17 mouse cellular contexts compared by ENCODE assay signal in the genomic region with DNA sequence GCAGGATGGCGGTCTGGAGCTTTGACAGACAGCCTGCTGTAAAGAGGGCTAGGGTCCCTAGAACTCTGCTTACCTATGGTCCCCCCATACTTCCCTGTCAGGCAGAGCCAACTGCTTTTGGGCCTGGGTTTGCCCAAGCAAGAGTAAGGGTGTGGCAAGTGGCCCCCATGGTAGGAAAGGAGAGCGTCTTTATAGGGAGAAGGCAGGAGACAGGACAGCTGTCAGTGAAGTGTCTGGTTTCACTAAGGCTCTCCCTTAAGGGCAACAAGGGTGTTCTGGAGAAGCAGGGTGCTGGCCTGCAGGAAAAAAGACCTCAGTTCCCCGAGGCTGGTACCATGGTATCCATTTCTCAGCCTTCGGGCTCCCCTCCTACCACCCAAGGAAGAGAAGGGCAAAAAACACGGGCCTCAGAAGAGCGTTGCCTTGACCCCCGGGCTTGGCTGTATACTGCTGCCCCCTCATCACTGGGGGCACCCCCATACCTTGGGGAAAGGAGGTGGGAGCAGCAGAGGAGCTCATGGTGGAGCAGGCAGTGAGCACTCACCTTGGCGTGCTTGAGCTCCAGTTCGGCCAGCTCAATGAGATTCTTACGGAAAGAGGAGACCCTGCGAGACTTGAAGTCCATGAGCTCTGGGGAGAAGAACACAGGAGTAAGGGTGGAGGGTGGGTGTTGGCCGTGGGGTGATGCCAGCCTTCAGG. TPM values are rescaled to one million over a fixed set of nuclear protein-coding genes. Genes with fewer than 3 reads are reported as not detected.
A peak's percentile ranks its signal among the peaks of the same experiment; 100 is the strongest.
DNase-seq lines count a peak whose midpoint lies in the region; ATAC-seq and TF ChIP-seq lines count a peak whose summit lies in the region.
"Had no signal": no experiment of that assay in that cellular context is flagged by ENCODE, and none has a peak within 500 bp of the region (broad histone marks: within the 10 kb centered on the region; RNA-seq: fewer than 3 reads in every experiment).

No protein-coding gene starts in this region.

- H3K27me3 ChIP-seq in forebrain, embryonic 12.5 days = no peaks in the 10 kb centered on the region
- H3K27me3 ChIP-seq in forebrain, embryonic 13.5 days = no peaks in the 10 kb centered on the region
- no peaks in the 10 kb centered on the region for H3K27me3 ChIP-seq in intestine, embryonic 16.5 days (replicated peaks; ENCODE audit: control insufficient read depth, insufficient read depth, low read length)
- H3K27me3 ChIP-seq in intestine, embryonic 15.5 days (replicated peaks) = no peaks in the 10 kb centered on the region
- no peaks in the 10 kb centered on the region for H3K27me3 ChIP-seq in MEL (ENCODE audit: control insufficient read depth in 1 of 2, insufficient read depth in 2 of 2, low read length in 2 of 2)
- no peaks in the 10 kb centered on the region for H3K27me3 ChIP-seq in intestine, postnatal 0 days (replicated peaks; ENCODE audit: control insufficient read depth, insufficient read depth, low read length)
- H3K27me3 ChIP-seq: embryonic facial prominence, embryonic 13.5 days; heart, embryonic 15.5 days; midbrain, embryonic 13.5 days had no signal

- no peak overlapping the region for H3K9ac ChIP-seq in forebrain, embryonic 12.5 days
- no peak overlapping the region for H3K9ac ChIP-seq in forebrain, embryonic 13.5 days
- no peak overlapping the region for H3K9ac ChIP-seq in intestine, embryonic 16.5 days (ENCODE audit: low read depth, low read length)
- no peak overlapping the region for H3K9ac ChIP-seq in intestine, embryonic 15.5 days
- no peak overlapping the region for H3K9ac ChIP-seq in MEL (ENCODE audit: control insufficient read depth, low read depth, low read length, poor library complexity, severe bottlenecking)
- no peak overlapping the region for H3K9ac ChIP-seq in intestine, postnatal 0 days (ENCODE audit: low read depth, low read length)
- H3K9ac ChIP-seq: embryonic facial prominence, embryonic 13.5 days; forebrain, postnatal 0 days; heart, embryonic 15.5 days; midbrain, embryonic 13.5 days had no signal

- H3K4me1 ChIP-seq in forebrain, embryonic 12.5 days = peaks cover 16% of the 10 kb centered on the region
- H3K4me1 ChIP-seq in forebrain, embryonic 13.5 days = peaks cover 17% of the 10 kb centered on the region
- H3K4me1 ChIP-seq in intestine, embryonic 16.5 days (ENCODE audit: control insufficient read depth, insufficient read depth, low read length) = peaks cover 17% of the 10 kb centered on the region
- H3K4me1 ChIP-seq in intestine, embryonic 15.5 days (replicated peaks) = peaks cover 12% of the 10 kb centered on the region; the same call in 1 of the 2 replicates
- H3K4me1 ChIP-seq in MEL (ENCODE audit: control insufficient read depth in 1 of 2, insufficient read depth in 2 of 2, low read length in 2 of 2) = no peaks in the 10 kb centered on the region
- 0 out of 2 replicates have a peak, but pooled peaks cover 2% of the 10 kb centered on the region for H3K4me1 ChIP-seq in intestine, postnatal 0 days (replicated peaks; ENCODE audit: control insufficient read depth, insufficient read depth, low read length)

- H3K36me3 ChIP-seq in forebrain, embryonic 12.5 days (replicated peaks) = peaks cover 61% of the 10 kb centered on the region
- peaks cover 58% of the 10 kb centered on the region for H3K36me3 ChIP-seq in forebrain, embryonic 13.5 days (ENCODE audit: poor library complexity, severe bottlenecking)
- peaks cover 32% of the 10 kb centered on the region for H3K36me3 ChIP-seq in intestine, embryonic 16.5 days (ENCODE audit: control insufficient read depth, insufficient read depth, low read length)
- H3K36me3 ChIP-seq in intestine, embryonic 15.5 days = peaks cover 27% of the 10 kb centered on the region
- peaks cover 0 to 10% of the 10 kb centered on the region in 2 experiments for H3K36me3 ChIP-seq in MEL (ENCODE audit: control insufficient read depth in 1 of 2, insufficient read depth in 2 of 2, low read length in 2 of 2)
- peaks cover 56% of the 10 kb centered on the region for H3K36me3 ChIP-seq in intestine, postnatal 0 days (ENCODE audit: control insufficient read depth, insufficient read depth)

- H3K79me2 ChIP-seq in MEL (ENCODE audit: control insufficient read depth, insufficient read depth, low read length, poor library complexity) = peaks cover 27% of the 10 kb centered on the region

- TF ChIP-seq EP300 in MEL (IDR thresholded peaks at IDR 0.05; ENCODE audit: low read depth in 1 of 2, low read length in 2 of 2) = no peak

- no peak overlapping the region for H3K4me3 ChIP-seq in forebrain, embryonic 12.5 days (replicated peaks)
- H3K4me3 ChIP-seq in forebrain, embryonic 13.5 days = no peak overlapping the region
- no peak overlapping the region for H3K4me3 ChIP-seq in intestine, embryonic 16.5 days (ENCODE audit: low read length)
- no peak overlapping the region for H3K4me3 ChIP-seq in intestine, embryonic 15.5 days (replicated peaks)
- no peak overlapping the region for H3K4me3 ChIP-seq in MEL (ENCODE audit: control insufficient read depth in 1 of 2, insufficient read depth in 1 of 2, low read depth in 2 of 2, low read length in 2 of 2)
- H3K4me3 ChIP-seq in intestine, postnatal 0 days (ENCODE audit: low read depth, low read length) = no peak overlapping the region
- H3K4me3 ChIP-seq: embryonic facial prominence, embryonic 13.5 days; heart, embryonic 15.5 days; midbrain, embryonic 13.5 days had no signal

- no peak for ATAC-seq in forebrain, embryonic 12.5 days (ENCODE audit: low FRiP score)
- no peak for ATAC-seq in forebrain, embryonic 13.5 days
- no peak for ATAC-seq in intestine, embryonic 16.5 days
- no peak for ATAC-seq in intestine, embryonic 15.5 days
- no peak for ATAC-seq in intestine, postnatal 0 days
- ATAC-seq: forebrain, postnatal 0 days; inflammation-experienced regulatory T-cells, adult 6 months; lung, postnatal 0 days; midbrain, embryonic 13.5 days had no signal

- TF ChIP-seq CTCF in MEL (IDR thresholded peaks at IDR 0.05 in 2 of 3, conservative IDR thresholded peaks at IDR 0.05 in 1 of 3; ENCODE audit: control insufficient read depth in 1 of 3, insufficient read depth in 1 of 3, low read depth in 2 of 3, low read length in 3 of 3, poor library complexity in 1 of 3, severe bottlenecking in 1 of 3) = no peak
- no peak for TF ChIP-seq CTCF in intestine, postnatal 0 days (IDR thresholded peaks at IDR 0.05; ENCODE audit: low read depth)

- peak; percentile 40 for DNase-seq in MEL (ENCODE audit: low read depth, low spot score)
- DNase-seq in Muller cell, postnatal 12 days (ENCODE audit: inconsistent ontology term) = no peak
- DNase-seq: forebrain, postnatal 0 days; thymus, postnatal 25 days had no signal

- WGBS in forebrain, embryonic 12.5 days = 86% methylated on average over 12 of the region's 12 CpGs
- WGBS in forebrain, embryonic 13.5 days = 83% methylated on average over 12 of the region's 12 CpGs
- WGBS in intestine, embryonic 16.5 days = 79% methylated on average over 12 of the region's 12 CpGs
- WGBS in intestine, embryonic 15.5 days = 80% methylated on average over 12 of the region's 12 CpGs
- 74% methylated on average over 12 of the region's 12 CpGs for WGBS in intestine, postnatal 0 days

- TF ChIP-seq POLR2A in MEL (IDR thresholded peaks at IDR 0.05; ENCODE audit: control insufficient read depth in 1 of 2, insufficient read depth in 1 of 2, low read depth in 1 of 2, low read length in 2 of 2, poor library complexity in 1 of 2) = peak in 1 of 2 experiments; percentile 37; a peak in 1 of 4 replicates

- H3K4me2 ChIP-seq in forebrain, embryonic 12.5 days = no peak overlapping the region
- H3K4me2 ChIP-seq in forebrain, embryonic 13.5 days = no peak overlapping the region
- H3K4me2 ChIP-seq in intestine, embryonic 16.5 days (ENCODE audit: low read depth, low read length) = no peak overlapping the region
- no peak overlapping the region for H3K4me2 ChIP-seq in intestine, embryonic 15.5 days (replicated peaks)
- H3K4me2 ChIP-seq in intestine, postnatal 0 days (replicated peaks; ENCODE audit: low read depth) = no peak overlapping the region
- H3K4me2 ChIP-seq: embryonic facial prominence, embryonic 13.5 days; heart, embryonic 15.5 days; midbrain, embryonic 13.5 days had no signal

- 0 out of 2 replicates have a peak overlapping the region, but pooled peaks have one; percentile 6 for H3K27ac ChIP-seq in forebrain, embryonic 12.5 days
- H3K27ac ChIP-seq in forebrain, embryonic 13.5 days = no peak overlapping the region
- peak overlapping the region; percentile 4; the same call in 1 of the 2 replicates for H3K27ac ChIP-seq in intestine, embryonic 16.5 days (ENCODE audit: low read length)
- H3K27ac ChIP-seq in intestine, embryonic 15.5 days = no peak overlapping the region
- no peak overlapping the region for H3K27ac ChIP-seq in MEL (ENCODE audit: control insufficient read depth, low read depth, low read length)
- H3K27ac ChIP-seq in intestine, postnatal 0 days (ENCODE audit: low read depth, low read length) = 0 out of 2 replicates have a peak overlapping the region, but pooled peaks have one; percentile 28
- H3K27ac ChIP-seq: embryonic facial prominence, embryonic 13.5 days; heart, embryonic 15.5 days; kidney, postnatal 0 days; midbrain, embryonic 13.5 days had no signal

- no peak for TF ChIP-seq RAD21 in MEL (IDR thresholded peaks at IDR 0.05; ENCODE audit: low read depth, low read length)

- H3K9me3 ChIP-seq in forebrain, embryonic 12.5 days = no peaks in the 10 kb centered on the region
- no peaks in the 10 kb centered on the region for H3K9me3 ChIP-seq in forebrain, embryonic 13.5 days (replicated peaks)
- H3K9me3 ChIP-seq in intestine, embryonic 16.5 days (ENCODE audit: control insufficient read depth, low read length) = no peaks in the 10 kb centered on the region
- H3K9me3 ChIP-seq in intestine, embryonic 15.5 days = no peaks in the 10 kb centered on the region
- H3K9me3 ChIP-seq in MEL (replicated peaks; ENCODE audit: insufficient read depth, low read length) = no peaks in the 10 kb centered on the region
- H3K9me3 ChIP-seq in intestine, postnatal 0 days (ENCODE audit: control insufficient read depth) = no peaks in the 10 kb centered on the region
- H3K9me3 ChIP-seq: embryonic facial prominence, embryonic 13.5 days; heart, embryonic 15.5 days; midbrain, embryonic 13.5 days had no signal

RNA-seq across cellular contexts. Expression of a gene that starts 5.2 kb away (rescaled TPM):
- 3,168 and 3,195 TPM in 2 replicates for polyA plus RNA-seq in forebrain, embryonic 12.5 days (2016; fragmentation: Nextera tagmentation; extraction: Ambion mirVana)
- 3,452 and 3,520 TPM in 2 replicates for polyA plus RNA-seq in forebrain, embryonic 13.5 days (2015; fragmentation: Nextera tagmentation; extraction: Ambion mirVana)
- 2,274 and 2,378 TPM in 2 replicates for polyA plus RNA-seq in intestine, embryonic 16.5 days (2015; fragmentation: Nextera tagmentation; extraction: Ambion mirVana)
- polyA plus RNA-seq in intestine, embryonic 15.5 days (2015; fragmentation: Nextera tagmentation; extraction: Ambion mirVana) = 2,332 and 2,514 TPM in 2 replicates
- 880 and 979 TPM in 2 replicates for total RNA-seq in MEL (2012; rRNA removed)
- polyA plus RNA-seq in MEL (2012; ENCODE audit: insufficient read depth in 1 of 2, insufficient read length in 2 of 2, low read depth in 1 of 2, low replicate concordance in 2 of 2, missing spikeins in 1 of 2) = 1,000 to 10,000 TPM in 1 of 2 experiments, not detected in 1; 2,037 TPM
- 1,685 and 1,786 TPM in 2 replicates for polyA plus RNA-seq in intestine, postnatal 0 days (2015; fragmentation: Nextera tagmentation; extraction: Ambion mirVana)

RNA-seq across cellular contexts. Expression of a gene that starts 7.3 kb away (rescaled TPM):
- polyA plus RNA-seq in forebrain, embryonic 12.5 days (2016; fragmentation: Nextera tagmentation; extraction: Ambion mirVana) = 40.6 and 42.7 TPM in 2 replicates
- 44.4 and 47.0 TPM in 2 replicates for polyA plus RNA-seq in forebrain, embryonic 13.5 days (2015; fragmentation: Nextera tagmentation; extraction: Ambion mirVana)
- 32.7 and 36.5 TPM in 2 replicates for polyA plus RNA-seq in intestine, embryonic 16.5 days (2015; fragmentation: Nextera tagmentation; extraction: Ambion mirVana)
- polyA plus RNA-seq in intestine, embryonic 15.5 days (2015; fragmentation: Nextera tagmentation; extraction: Ambion mirVana) = 29.5 and 29.8 TPM in 2 replicates
- 34.3 and 38.9 TPM in 2 replicates for total RNA-seq in MEL (2012; rRNA removed)
- 10 to 100 TPM in 1 of 2 experiments, not detected in 1; 50.5 TPM for polyA plus RNA-seq in MEL (2012; ENCODE audit: insufficient read depth in 1 of 2, insufficient read length in 2 of 2, low read depth in 1 of 2, low replicate concordance in 2 of 2, missing spikeins in 1 of 2)
- polyA plus RNA-seq in intestine, postnatal 0 days (2015; fragmentation: Nextera tagmentation; extraction: Ambion mirVana) = 12.4 and 14.4 TPM in 2 replicates

RNA-seq across cellular contexts. Expression of a gene that starts 8.1 kb away (rescaled TPM):
- 0.26 TPM in 1 of 2 replicates, not detected in the other for polyA plus RNA-seq in forebrain, embryonic 12.5 days (2016; fragmentation: Nextera tagmentation; extraction: Ambion mirVana)
- polyA plus RNA-seq in forebrain, embryonic 13.5 days (2015; fragmentation: Nextera tagmentation; extraction: Ambion mirVana) = 0.23 and 0.27 TPM in 2 replicates
- polyA plus RNA-seq in intestine, embryonic 16.5 days (2015; fragmentation: Nextera tagmentation; extraction: Ambion mirVana) = not detected in 2 replicates
- not detected in 2 replicates for polyA plus RNA-seq in intestine, embryonic 15.5 days (2015; fragmentation: Nextera tagmentation; extraction: Ambion mirVana)
- 0.19 and 0.23 TPM in 2 replicates for total RNA-seq in MEL (2012; rRNA removed)
- under 1 TPM in 1 of 2 experiments, not detected in 1; 0.78 TPM for polyA plus RNA-seq in MEL (2012; ENCODE audit: insufficient read depth in 1 of 2, insufficient read length in 2 of 2, low read depth in 1 of 2, low replicate concordance in 2 of 2, missing spikeins in 1 of 2)
- not detected in 2 replicates for polyA plus RNA-seq in intestine, postnatal 0 days (2015; fragmentation: Nextera tagmentation; extraction: Ambion mirVana)
- polyA plus RNA-seq: embryonic facial prominence, embryonic 13.5 days; forebrain, postnatal 0 days; kidney, postnatal 0 days; lung, postnatal 0 days had no signal

RNA-seq across cellular contexts. Expression of a gene that starts 14.8 kb away (rescaled TPM):
- polyA plus RNA-seq in forebrain, embryonic 12.5 days (2016; fragmentation: Nextera tagmentation; extraction: Ambion mirVana) = 29.3 and 29.5 TPM in 2 replicates
- 41.4 and 44.4 TPM in 2 replicates for polyA plus RNA-seq in forebrain, embryonic 13.5 days (2015; fragmentation: Nextera tagmentation; extraction: Ambion mirVana)
- polyA plus RNA-seq in intestine, embryonic 16.5 days (2015; fragmentation: Nextera tagmentation; extraction: Ambion mirVana) = 6.9 and 7.4 TPM in 2 replicates
- 7.2 and 8.0 TPM in 2 replicates for polyA plus RNA-seq in intestine, embryonic 15.5 days (2015; fragmentation: Nextera tagmentation; extraction: Ambion mirVana)
- total RNA-seq in MEL (2012; rRNA removed) = 1.3 and 1.8 TPM in 2 replicates
- polyA plus RNA-seq in MEL (2012; ENCODE audit: insufficient read depth in 1 of 2, insufficient read length in 2 of 2, low read depth in 1 of 2, low replicate concordance in 2 of 2, missing spikeins in 1 of 2) = 1 to 10 TPM in 1 of 2 experiments, not detected in 1; 2.6 TPM
- polyA plus RNA-seq in intestine, postnatal 0 days (2015; fragmentation: Nextera tagmentation; extraction: Ambion mirVana) = 3.8 and 4.5 TPM in 2 replicates

RNA-seq across cellular contexts. Expression of a gene that starts 21.7 kb away (rescaled TPM):
- 40.2 and 41.9 TPM in 2 replicates for polyA plus RNA-seq in forebrain, embryonic 12.5 days (2016; fragmentation: Nextera tagmentation; extraction: Ambion mirVana)
- polyA plus RNA-seq in forebrain, embryonic 13.5 days (2015; fragmentation: Nextera tagmentation; extraction: Ambion mirVana) = 30.7 and 31.1 TPM in 2 replicates
- polyA plus RNA-seq in intestine, embryonic 16.5 days (2015; fragmentation: Nextera tagmentation; extraction: Ambion mirVana) = 106 and 112 TPM in 2 replicates
- 118 TPM in 2 replicates for polyA plus RNA-seq in intestine, embryonic 15.5 days (2015; fragmentation: Nextera tagmentation; extraction: Ambion mirVana)
- 7.5 and 10.4 TPM in 2 replicates for total RNA-seq in MEL (2012; rRNA removed)
- 10 to 100 TPM in 1 of 2 experiments, not detected in 1; 17.7 TPM for polyA plus RNA-seq in MEL (2012; ENCODE audit: insufficient read depth in 1 of 2, insufficient read length in 2 of 2, low read depth in 1 of 2, low replicate concordance in 2 of 2, missing spikeins in 1 of 2)
- 39.4 and 40.7 TPM in 2 replicates for polyA plus RNA-seq in intestine, postnatal 0 days (2015; fragmentation: Nextera tagmentation; extraction: Ambion mirVana)
- total RNA-seq: hematopoietic stem cell, adult 5-6 weeks; megakaryocyte progenitor cell, adult 5-6 weeks had no signal

Comparison
In these comparisons a context has a peak if more than half of its experiments do, and no peak if none do; other contexts are left out.
1. H3K27ac ChIP-seq: peak in forebrain, embryonic 12.5 days (single experiment), intestine, embryonic 16.5 days (single experiment) and intestine, postnatal 0 days (single experiment); none in forebrain, embryonic 13.5 days (single experiment), intestine, embryonic 15.5 days (single experiment) and MEL (single experiment).